Mouse (Mus musculus) testis, adult 2 months (tissue): ENCODE results near the gene Skp1a.

Experiments
- CTCF ChIP-seq: fragments of 200-500 bp; IDR thresholded peaks from 2 replicates; pipeline ENCODE4 v1.5.1; 2012; ENCODE audit warnings: low read depth, mild to moderate bottlenecking, inconsistent platforms, low read length, moderate library complexity; ENCODE audit not compliant: control insufficient read depth, insufficient read depth, insufficient replicate concordance
- POLR2A ChIP-seq: fragments of 200-500 bp; IDR thresholded peaks from 2 replicates; pipeline ENCODE4 v1.6.1; 2012; ENCODE audit warnings: low read depth, mild to moderate bottlenecking, inconsistent platforms, low read length, moderate library complexity; ENCODE audit not compliant: control insufficient read depth

- TF ChIP-seq POLR2A (no peak), CTCF (no peak)
Observed at GRCm38 (mm10) chr11:52286301-52286957, 54.6 kb downstream of the Skp1a start.
